Mouse (Mus musculus) adrenal gland, adult (tissue): ENCODE data around the gene Prima1.
A peak's percentile ranks its signal among the peaks of the same experiment; 100 is the strongest.

Experiments
- DNase-seq, 2 experiments: peaks; one replicate each; pipeline ENCODE4 v3.0.0; 2022 to 2023; ENCODE audit warnings: low spot score in 1 of 2; ENCODE audit not compliant: inconsistent age in 2 of 2

The Prima1 gene

GRCm38 (mm10) chr12:103229058-103229457 lies 12.9 kb downstream of the Prima1 start:
- DNase-seq = peak in 1 of 2 experiments; percentile 64

- no peak for DNase-seq
These were observed 15.8 kb downstream of the Prima1 start for GRCm38 (mm10) chr12:103226121-103226520.

- DNase-seq = no peak
These were observed 18.3 kb downstream of the Prima1 start for GRCm38 (mm10) chr12:103223671-103224070.

- no peak for DNase-seq
These were observed 25.9 kb downstream of the Prima1 start for GRCm38 (mm10) chr12:103215877-103216610.

GRCm38 (mm10) chr12:103214797-103215196 lies 27.2 kb downstream of the Prima1 start:
- DNase-seq = no peak

- peak; percentile 67 to 82 for DNase-seq
These were observed 27.7 kb downstream of the Prima1 start for GRCm38 (mm10) chr12:103214270-103214669.

GRCm38 (mm10) chr12:103213591-103213990 lies 28.4 kb downstream of the Prima1 start:
- DNase-seq = no peak

GRCm38 (mm10) chr12:103211078-103211477 lies 30.9 kb downstream of the Prima1 start:
- DNase-seq = no peak

GRCm38 (mm10) chr12:103209581-103209980 lies 32.4 kb downstream of the Prima1 start:
- peak; percentile 59 to 75 for DNase-seq

- peak; percentile 79 to 85 for DNase-seq
These were observed 36.4 kb downstream of the Prima1 start for GRCm38 (mm10) chr12:103205561-103205960.

- peak; percentile 73 to 81 for DNase-seq
These were observed 39.1 kb downstream of the Prima1 start for GRCm38 (mm10) chr12:103202592-103203544.

- no peak for DNase-seq
These were observed 49.0 kb downstream of the Prima1 start for GRCm38 (mm10) chr12:103192996-103193395.

- no peak for DNase-seq
These were observed 52.2 kb downstream of the Prima1 start for GRCm38 (mm10) chr12:103189771-103190170.

GRCm38 (mm10) chr12:103188223-103188622 lies 53.7 kb downstream of the Prima1 start:
- DNase-seq = no peak

GRCm38 (mm10) chr12:103187020-103187419 lies 54.9 kb downstream of the Prima1 start:
- DNase-seq = no peak

GRCm38 (mm10) chr12:103183057-103183456 lies 58.9 kb downstream of the Prima1 start:
- no peak for DNase-seq

- DNase-seq = no peak
These were observed 73.1 kb downstream of the Prima1 start for GRCm38 (mm10) chr12:103168892-103169291.

- DNase-seq = no peak
These were observed 77.6 kb downstream of the Prima1 start for GRCm38 (mm10) chr12:103164101-103165030.

- no peak for DNase-seq
These were observed 78.4 kb downstream of the Prima1 start for GRCm38 (mm10) chr12:103163596-103163995.

- DNase-seq = no peak
These were observed 81.2 kb downstream of the Prima1 start for GRCm38 (mm10) chr12:103160721-103161120.

GRCm38 (mm10) chr12:103159016-103159415 lies 82.9 kb downstream of the Prima1 start:
- no peak for DNase-seq
